Mouse (Mus musculus): ENCODE data around the gene Kcnh4. TPM values are rescaled to one million over a fixed set of nuclear protein-coding genes. Genes with fewer than 3 reads are reported as not detected.

Kcnh4 gene
- polyA plus RNA-seq, 1 experiment from 2014 or later: not detected

DNA sequence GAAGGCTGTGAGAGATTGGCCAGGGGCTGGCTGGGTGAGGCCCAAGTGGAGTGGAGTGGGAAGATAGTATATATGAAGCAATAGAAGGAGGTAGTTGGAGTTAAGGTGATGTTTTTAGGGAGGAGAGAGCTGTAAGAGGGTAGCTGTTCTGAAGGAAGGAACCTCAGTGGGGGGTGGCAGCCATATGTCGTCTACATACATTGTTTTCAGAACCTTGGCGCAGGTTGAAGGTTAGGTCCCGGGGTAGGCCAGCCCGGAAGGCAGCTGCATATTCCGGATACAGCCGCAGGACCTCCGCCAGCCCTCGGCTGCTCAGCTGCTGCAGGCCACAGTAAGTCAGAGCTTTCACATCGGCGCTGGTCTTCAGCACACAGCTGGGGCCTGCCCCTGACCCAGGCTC lies 13.2 kb downstream of the Kcnh4 start:
- H3K27me3 ChIP-seq (ENCODE audit: control insufficient read depth, insufficient read depth, low read length): peaks cover 21% of the 10 kb centered on the region
- WGBS: 71% methylated on average over 10 of the region's 10 CpGs
- no peak overlapping the region for H3K4me3 ChIP-seq (ENCODE audit: low read length)
- H3K4me1 ChIP-seq (ENCODE audit: control insufficient read depth, insufficient read depth, low read length): no peaks in the 10 kb centered on the region
- no peak for ATAC-seq (replicated peaks; ENCODE audit: extremely low read depth, insufficient read depth, low FRiP score)
- no peak overlapping the region for H3K27ac ChIP-seq (ENCODE audit: low read length)
- no peaks in the 10 kb centered on the region for H3K36me3 ChIP-seq (ENCODE audit: control insufficient read depth, insufficient read depth)
- no peak overlapping the region for H3K4me2 ChIP-seq (ENCODE audit: low read depth, low read length)
- no peak overlapping the region for H3K9ac ChIP-seq (ENCODE audit: low read length)
- no peaks in the 10 kb centered on the region for H3K9me3 ChIP-seq (replicated peaks; ENCODE audit: control insufficient read depth, low read length)

DNA sequence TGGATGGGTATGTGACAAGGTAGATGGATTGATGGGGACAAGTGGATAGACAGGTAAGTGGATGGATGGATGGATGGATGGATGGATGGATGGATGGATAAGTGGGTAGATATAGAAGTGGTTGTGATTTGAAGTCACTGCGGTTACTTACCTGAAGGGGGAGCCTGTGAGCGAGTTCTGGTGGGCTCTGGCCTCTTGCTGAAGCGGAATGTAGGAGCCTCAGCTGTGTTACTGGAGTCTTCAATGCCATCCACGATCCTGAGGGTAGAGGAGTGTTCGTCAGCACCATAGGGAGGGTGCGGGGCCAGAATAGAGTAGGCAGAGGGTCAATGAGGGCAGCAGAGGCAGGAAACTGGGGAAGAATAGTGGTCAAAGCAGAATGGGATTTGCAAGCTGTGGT lies 14.7 kb downstream of the Kcnh4 start:
- H3K4me1 ChIP-seq (ENCODE audit: control insufficient read depth, insufficient read depth, low read length): no peaks in the 10 kb centered on the region
- no peaks in the 10 kb centered on the region for H3K9me3 ChIP-seq (replicated peaks; ENCODE audit: control insufficient read depth, low read length)
- no peak for ATAC-seq (replicated peaks; ENCODE audit: extremely low read depth, insufficient read depth, low FRiP score)
- no peak overlapping the region for H3K4me3 ChIP-seq (ENCODE audit: low read length)
- no peak overlapping the region for H3K27ac ChIP-seq (ENCODE audit: low read length)
- no peaks in the 10 kb centered on the region for H3K36me3 ChIP-seq (ENCODE audit: control insufficient read depth, insufficient read depth)
- peaks cover 17% of the 10 kb centered on the region for H3K27me3 ChIP-seq (ENCODE audit: control insufficient read depth, insufficient read depth, low read length)
- no peak overlapping the region for H3K4me2 ChIP-seq (ENCODE audit: low read depth, low read length)
- H3K9ac ChIP-seq (ENCODE audit: low read length): no peak overlapping the region
- 13% methylated on average over 6 of the region's 6 CpGs for WGBS

DNA sequence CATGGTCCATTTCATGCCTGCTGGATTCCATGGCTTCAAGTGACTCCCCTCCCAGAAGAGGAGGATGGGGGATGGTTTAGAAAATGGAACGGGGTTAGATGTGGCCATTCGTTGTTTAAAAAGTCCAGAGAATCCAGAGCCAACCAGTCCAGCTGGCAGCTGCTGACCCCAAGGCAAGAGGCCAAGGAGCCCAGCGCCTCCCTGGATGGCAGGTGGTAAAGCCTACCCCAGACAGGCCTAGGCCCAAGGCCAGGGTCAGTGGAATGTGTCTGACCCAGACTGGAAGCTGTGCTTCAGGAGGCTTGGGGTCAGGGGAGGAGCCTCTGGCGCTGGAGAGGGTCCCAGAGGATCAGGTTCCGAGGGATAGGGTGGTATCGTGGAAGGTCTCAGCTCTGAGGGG lies 18.4 kb downstream of the Kcnh4 start:
- no peak overlapping the region for H3K27ac ChIP-seq (ENCODE audit: low read length)
- WGBS: 67% methylated on average over 6 of the region's 6 CpGs

DNA sequence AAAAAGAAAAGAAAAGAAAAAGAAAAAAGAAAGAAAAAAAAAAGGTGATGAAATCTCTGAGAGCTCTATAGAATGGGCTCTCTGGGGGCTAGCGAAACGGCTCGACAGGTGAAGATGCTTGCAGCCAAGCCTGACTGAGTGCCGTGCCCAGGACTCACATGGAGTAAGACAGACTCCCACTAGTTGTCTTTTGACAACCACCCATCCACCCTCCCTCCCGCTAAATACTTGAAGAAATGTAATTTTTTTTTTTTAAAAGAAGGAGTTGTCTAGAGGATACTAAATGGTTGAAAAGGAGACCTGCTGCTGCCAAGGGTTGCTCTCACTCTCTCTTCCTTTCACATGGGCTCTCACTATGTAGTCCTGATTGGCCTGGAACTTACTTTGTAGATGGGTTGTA lies 21.0 kb downstream of the Kcnh4 start:
- H3K9ac ChIP-seq (ENCODE audit: low read length): peak overlapping the region; percentile 75
- H3K36me3 ChIP-seq (ENCODE audit: control insufficient read depth, insufficient read depth): no peaks in the 10 kb centered on the region
- WGBS: 19% methylated on average over 5 of the region's 5 CpGs
- H3K4me2 ChIP-seq (ENCODE audit: low read depth, low read length): peak overlapping the region; percentile 89
- peak overlapping the region; percentile 77; the same call in 1 of the 2 replicates for H3K27ac ChIP-seq (ENCODE audit: low read length)
- H3K4me3 ChIP-seq (ENCODE audit: low read length): peak overlapping the region; percentile 99
- no peaks in the 10 kb centered on the region for H3K9me3 ChIP-seq (replicated peaks; ENCODE audit: control insufficient read depth, low read length)
- no peaks in the 10 kb centered on the region for H3K27me3 ChIP-seq (ENCODE audit: control insufficient read depth, insufficient read depth, low read length)
- H3K4me1 ChIP-seq (ENCODE audit: control insufficient read depth, insufficient read depth, low read length): peaks cover 21% of the 10 kb centered on the region
- no peak for ATAC-seq (replicated peaks; ENCODE audit: extremely low read depth, insufficient read depth, low FRiP score)

More for the DNA sequence above, 18.4 kb downstream of the Kcnh4 start:
- Histone ChIP-seq H3K4me3 (ENCODE audit: low read length) (no peak overlapping the region), H3K4me1 (ENCODE audit: control insufficient read depth, insufficient read depth, low read length) (peaks cover 11% of the 10 kb centered on the region), H3K4me2 (ENCODE audit: low read depth, low read length) (no peak overlapping the region), H3K9ac (ENCODE audit: low read length) (no peak overlapping the region), H3K9me3 (replicated peaks; ENCODE audit: control insufficient read depth, low read length) (no peaks in the 10 kb centered on the region), H3K27me3 (ENCODE audit: control insufficient read depth, insufficient read depth, low read length) (no peaks in the 10 kb centered on the region), H3K36me3 (ENCODE audit: control insufficient read depth, insufficient read depth) (no peaks in the 10 kb centered on the region)
- ATAC-seq (replicated peaks; ENCODE audit: extremely low read depth, insufficient read depth, low FRiP score): no peak

DNA sequence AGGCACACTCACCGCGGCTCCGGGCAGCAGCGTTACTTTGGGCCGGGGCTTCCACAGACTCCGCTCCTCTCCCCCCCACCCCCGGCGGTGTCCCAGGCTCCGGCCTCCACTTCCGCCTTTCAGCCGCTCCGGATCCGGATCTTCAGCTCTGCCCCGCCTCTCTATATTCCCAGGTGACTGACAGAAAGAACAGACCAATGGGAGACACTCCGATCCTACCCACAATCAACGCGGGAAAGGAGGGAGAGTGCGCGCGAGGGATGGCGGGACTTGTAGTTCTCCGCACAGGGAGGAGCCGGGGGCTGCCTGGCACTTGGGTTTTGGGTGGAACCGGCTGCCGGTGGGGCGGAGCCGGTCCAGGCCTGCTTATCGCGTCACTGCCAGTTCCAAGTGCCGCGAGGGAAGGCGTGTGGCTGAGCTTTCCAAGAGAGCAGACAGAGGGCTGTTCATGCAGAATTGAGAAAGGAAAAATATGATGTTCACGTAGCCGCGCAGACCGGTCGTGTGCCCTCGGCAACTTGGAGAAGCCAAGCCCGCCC lies 21.6 kb downstream of the Kcnh4 start, which contains the start of gene Rab5c:
Gene Rab5c, minus strand, starts transcription at position 150 of the 539 bp plus-strand sequence.
- peak within 1 kb of the TSS; percentile 77 for H3K27ac ChIP-seq (ENCODE audit: low read length)
- H3K9me3 ChIP-seq (replicated peaks; ENCODE audit: control insufficient read depth, low read length): no peaks in the 10 kb centered on the region
- peak within 1 kb of the TSS; percentile 99 for H3K4me3 ChIP-seq (ENCODE audit: low read length)
- H3K4me2 ChIP-seq (ENCODE audit: low read depth, low read length): peak within 1 kb of the TSS; percentile 89
- H3K27me3 ChIP-seq (ENCODE audit: control insufficient read depth, insufficient read depth, low read length): no peaks in the 10 kb centered on the region
- WGBS: under 1% methylated on average over 39 of the region's 39 CpGs
- no peaks in the 10 kb centered on the region for H3K36me3 ChIP-seq (ENCODE audit: control insufficient read depth, insufficient read depth)
- H3K4me1 ChIP-seq (ENCODE audit: control insufficient read depth, insufficient read depth, low read length): peaks cover 21% of the 10 kb centered on the region
- ATAC-seq (replicated peaks; ENCODE audit: extremely low read depth, insufficient read depth, low FRiP score): peak; percentile 100
- peak within 1 kb of the TSS; percentile 99 for H3K9ac ChIP-seq (ENCODE audit: low read length)

DNA sequence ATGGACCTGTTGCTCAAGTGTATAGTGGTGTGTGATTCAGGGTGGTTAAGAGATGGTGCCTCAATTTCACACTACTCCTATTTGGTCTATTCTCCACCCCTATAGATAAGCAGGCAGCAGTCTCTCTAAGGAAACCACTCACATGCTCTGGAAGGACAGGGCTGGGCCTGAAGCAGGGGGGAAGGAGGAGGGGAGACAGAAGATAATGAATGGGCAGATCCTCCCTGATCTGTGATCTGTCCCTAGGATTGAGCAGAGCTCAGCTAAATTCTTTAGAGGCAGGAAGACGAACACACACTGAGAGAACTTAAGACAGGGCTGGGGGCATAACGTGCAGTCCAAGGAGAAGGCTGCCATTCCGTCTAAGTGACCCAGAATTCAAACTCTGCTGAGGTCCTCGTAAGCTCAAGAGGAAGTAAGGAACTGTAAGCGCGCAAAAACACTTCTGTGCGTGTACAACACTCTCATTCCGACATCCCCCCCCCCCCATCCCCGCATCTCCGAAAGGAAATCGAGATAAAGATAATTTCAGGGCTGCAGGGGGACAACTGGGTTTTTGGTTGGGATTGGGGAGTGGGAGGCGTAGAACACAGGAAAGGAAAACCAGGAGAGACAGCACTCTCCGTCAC lies 22.5 kb downstream of the Kcnh4 start:
- peak overlapping the region; percentile 99 for H3K9ac ChIP-seq (ENCODE audit: low read length)
- peak overlapping the region; percentile 74 for H3K27ac ChIP-seq (ENCODE audit: low read length)
- H3K4me2 ChIP-seq (ENCODE audit: low read depth, low read length): peak overlapping the region; percentile 88
- no peaks in the 10 kb centered on the region for H3K27me3 ChIP-seq (ENCODE audit: control insufficient read depth, insufficient read depth, low read length)
- ATAC-seq (replicated peaks; ENCODE audit: extremely low read depth, insufficient read depth, low FRiP score): no peak
- H3K4me3 ChIP-seq (ENCODE audit: low read length): peak overlapping the region; percentile 99
- WGBS: under 1% methylated on average over 13 of the region's 13 CpGs
- H3K4me1 ChIP-seq (ENCODE audit: control insufficient read depth, insufficient read depth, low read length): peaks cover 21% of the 10 kb centered on the region
- H3K9me3 ChIP-seq (replicated peaks; ENCODE audit: control insufficient read depth, low read length): no peaks in the 10 kb centered on the region
- no peaks in the 10 kb centered on the region for H3K36me3 ChIP-seq (ENCODE audit: control insufficient read depth, insufficient read depth)

DNA sequence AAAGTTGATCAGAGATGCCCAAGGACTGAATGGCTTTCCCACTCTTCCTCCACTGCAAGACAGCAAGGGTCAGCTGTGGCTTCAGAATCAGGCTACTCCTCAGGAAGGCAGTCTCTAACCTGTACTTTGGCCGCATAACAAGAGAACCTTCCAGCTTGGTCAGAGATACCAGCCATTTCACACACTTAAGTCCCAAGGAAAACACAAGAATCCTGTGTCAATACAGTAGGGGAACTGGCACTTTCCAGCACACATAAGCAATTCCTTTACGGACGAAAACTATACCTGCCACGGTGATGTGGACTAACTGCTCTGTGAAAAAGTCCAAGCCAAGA lies 23.0 kb downstream of the Kcnh4 start:
- H3K4me2 ChIP-seq (ENCODE audit: low read depth, low read length): peak overlapping the region; percentile 88
- peaks cover 21% of the 10 kb centered on the region for H3K4me1 ChIP-seq (ENCODE audit: control insufficient read depth, insufficient read depth, low read length)
- no peaks in the 10 kb centered on the region for H3K36me3 ChIP-seq (ENCODE audit: control insufficient read depth, insufficient read depth)
- no peaks in the 10 kb centered on the region for H3K27me3 ChIP-seq (ENCODE audit: control insufficient read depth, insufficient read depth, low read length)
- peak overlapping the region; percentile 99; the same call in 1 of the 2 replicates for H3K9ac ChIP-seq (ENCODE audit: low read length)
- no peak overlapping the region for H3K27ac ChIP-seq (ENCODE audit: low read length)
- peak overlapping the region; percentile 99 for H3K4me3 ChIP-seq (ENCODE audit: low read length)
- 61% methylated on average over 4 of the region's 4 CpGs for WGBS
- no peaks in the 10 kb centered on the region for H3K9me3 ChIP-seq (replicated peaks; ENCODE audit: control insufficient read depth, low read length)
- ATAC-seq (replicated peaks; ENCODE audit: extremely low read depth, insufficient read depth, low FRiP score): no peak

DNA sequence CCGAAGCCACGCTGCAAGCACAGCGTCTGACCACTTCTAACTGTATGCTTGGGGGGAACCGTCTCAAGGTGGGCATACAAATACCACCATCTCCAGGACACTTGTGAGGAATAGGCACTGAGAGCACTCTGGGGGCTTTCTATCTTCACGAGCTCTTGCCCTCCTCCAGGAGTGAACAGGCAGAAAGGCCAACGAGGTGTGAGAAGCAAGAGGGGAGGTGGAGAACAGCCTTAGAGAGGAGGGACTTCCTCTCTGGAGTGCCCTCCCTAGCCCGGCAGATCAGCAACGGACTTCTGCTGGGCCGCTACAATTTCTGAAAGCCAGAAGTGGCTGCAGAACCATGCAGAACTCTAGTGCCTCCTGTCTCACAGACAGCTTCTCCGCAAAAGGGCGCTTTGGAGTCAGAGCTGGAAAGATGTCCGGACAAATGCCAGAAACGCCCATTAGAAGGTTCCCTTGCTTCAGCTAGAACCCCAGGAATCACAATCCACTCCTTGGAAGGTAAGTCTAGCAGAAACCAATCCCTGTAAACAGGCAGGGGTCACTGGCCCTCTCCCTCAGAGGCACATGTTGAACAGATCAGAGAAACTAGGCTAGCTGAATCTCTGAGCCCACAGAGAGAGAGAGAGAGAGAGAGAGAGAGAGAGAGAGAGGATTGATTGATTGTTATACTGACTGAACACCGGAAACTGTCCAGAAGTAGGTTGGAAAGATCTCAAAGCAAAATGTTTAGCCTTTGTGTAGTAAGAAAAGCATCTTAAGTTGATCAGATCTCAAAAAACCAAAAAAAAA lies 23.6 kb downstream of the Kcnh4 start:
- no peak for ATAC-seq (replicated peaks; ENCODE audit: extremely low read depth, insufficient read depth, low FRiP score)
- H3K27ac ChIP-seq (ENCODE audit: low read length): peak overlapping the region; percentile 39; the same call in 1 of the 2 replicates

More for the DNA sequence above, 23.6 kb downstream of the Kcnh4 start:
- Histone ChIP-seq H3K4me1 (ENCODE audit: control insufficient read depth, insufficient read depth, low read length) (peaks cover 21% of the 10 kb centered on the region), H3K4me2 (ENCODE audit: low read depth, low read length) (peak overlapping the region; percentile 88), H3K9ac (ENCODE audit: low read length) (peak overlapping the region; percentile 53), H3K9me3 (replicated peaks; ENCODE audit: control insufficient read depth, low read length) (no peaks in the 10 kb centered on the region), H3K27me3 (ENCODE audit: control insufficient read depth, insufficient read depth, low read length) (no peaks in the 10 kb centered on the region), H3K36me3 (ENCODE audit: control insufficient read depth, insufficient read depth) (no peaks in the 10 kb centered on the region), H3K4me3 (ENCODE audit: low read length) (peak overlapping the region; percentile 35)
- WGBS: 59% methylated on average over 14 of the region's 14 CpGs

Measured in heart, embryonic 16.5 days (tissue).